Mouse (Mus musculus) neural tube, embryonic 15.5 days (tissue): Measurements from ENCODE around the gene Hoxa7. TPM values are rescaled to one million over a fixed set of nuclear protein-coding genes. Genes with fewer than 3 reads are reported as not detected.

Experiments
- ATAC-seq: fragments of 200-750 bp; cut with Nextera tagmentation; 2 replicates; pipeline ENCODE4 v1.8.0; 2017; ENCODE audit warnings: mild to moderate bottlenecking, moderate TSS enrichment, moderate library complexity; ENCODE audit not compliant: low FRiP score
- H3K27ac ChIP-seq: fragments of 300-500 bp; sonication (generic); replicated peaks from 2 replicates; pipeline ENCODE4 v1.5.1; 2015; ENCODE audit warnings: mild to moderate bottlenecking, inconsistent platforms
- H3K27me3 ChIP-seq: fragments of 300-500 bp; sonication (generic); replicated peaks from 2 replicates; pipeline ENCODE4 v1.6.1; 2015; ENCODE audit warnings: inconsistent platforms
- H3K36me3 ChIP-seq: fragments of 300-500 bp; sonication (generic); 2 replicates; pipeline ENCODE4 v1.6.1; 2015; ENCODE audit warnings: inconsistent platforms
- H3K4me1 ChIP-seq: fragments of 300-500 bp; sonication (generic); 2 replicates; pipeline ENCODE4 v1.6.1; 2015; ENCODE audit warnings: inconsistent platforms
- H3K4me2 ChIP-seq: fragments of 300-500 bp; sonication (generic); 2 replicates; pipeline ENCODE4 v1.6.1; 2015; ENCODE audit warnings: inconsistent platforms, mild to moderate bottlenecking, moderate library complexity
- H3K4me3 ChIP-seq: fragments of 300-500 bp; sonication (generic); replicated peaks from 2 replicates; pipeline ENCODE4 v1.5.1; 2015; ENCODE audit warnings: mild to moderate bottlenecking, inconsistent platforms
- H3K9ac ChIP-seq: fragments of 300-500 bp; sonication (generic); replicated peaks from 2 replicates; pipeline ENCODE4 v1.6.1; 2015; ENCODE audit warnings: mild to moderate bottlenecking, inconsistent platforms
- H3K9me3 ChIP-seq: fragments of 300-500 bp; sonication (generic); replicated peaks from 2 replicates; pipeline ENCODE4 v1.6.1; 2016; ENCODE audit warnings: inconsistent platforms
- WGBS: fragments of 180-500 bp; shearing (Covaris S2); methylation state at CpG from one replicate; pipeline ENCODE4 v1.1.7; 2015; ENCODE audit warnings: mixed read lengths; 5-methylcytosine and 5-hydroxymethylcytosine counted together
- polyA plus RNA-seq: library from polyadenylated mRNA; unstranded; fragments of >200 nt; fragmentation: Nextera tagmentation; extraction: Ambion mirVana; gene quantifications from 2 replicates; pipeline ENCODE4 v1.2.1, GENCODE M21; 2015

Gene Hoxa7
- polyA plus RNA-seq, 1 experiment from 2014 or later, result 109 TPM

DNA sequence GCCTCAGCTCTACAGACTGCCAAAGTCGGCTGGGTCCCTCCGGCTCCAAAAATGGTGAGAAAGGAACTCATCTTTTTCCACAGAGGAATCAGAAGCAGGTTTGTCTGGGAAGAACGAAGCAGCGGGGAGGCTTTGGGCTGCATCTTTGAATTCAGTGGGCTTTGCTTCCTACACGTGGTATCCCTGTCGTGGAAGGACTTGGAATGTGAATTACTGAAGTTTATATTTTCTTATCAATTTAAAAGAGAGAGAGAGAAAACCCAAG, 41.6 kb upstream of the Hoxa7 start:
- no peak for ATAC-seq
- WGBS, result 5% methylated on average over 6 of the region's 6 CpGs

DNA sequence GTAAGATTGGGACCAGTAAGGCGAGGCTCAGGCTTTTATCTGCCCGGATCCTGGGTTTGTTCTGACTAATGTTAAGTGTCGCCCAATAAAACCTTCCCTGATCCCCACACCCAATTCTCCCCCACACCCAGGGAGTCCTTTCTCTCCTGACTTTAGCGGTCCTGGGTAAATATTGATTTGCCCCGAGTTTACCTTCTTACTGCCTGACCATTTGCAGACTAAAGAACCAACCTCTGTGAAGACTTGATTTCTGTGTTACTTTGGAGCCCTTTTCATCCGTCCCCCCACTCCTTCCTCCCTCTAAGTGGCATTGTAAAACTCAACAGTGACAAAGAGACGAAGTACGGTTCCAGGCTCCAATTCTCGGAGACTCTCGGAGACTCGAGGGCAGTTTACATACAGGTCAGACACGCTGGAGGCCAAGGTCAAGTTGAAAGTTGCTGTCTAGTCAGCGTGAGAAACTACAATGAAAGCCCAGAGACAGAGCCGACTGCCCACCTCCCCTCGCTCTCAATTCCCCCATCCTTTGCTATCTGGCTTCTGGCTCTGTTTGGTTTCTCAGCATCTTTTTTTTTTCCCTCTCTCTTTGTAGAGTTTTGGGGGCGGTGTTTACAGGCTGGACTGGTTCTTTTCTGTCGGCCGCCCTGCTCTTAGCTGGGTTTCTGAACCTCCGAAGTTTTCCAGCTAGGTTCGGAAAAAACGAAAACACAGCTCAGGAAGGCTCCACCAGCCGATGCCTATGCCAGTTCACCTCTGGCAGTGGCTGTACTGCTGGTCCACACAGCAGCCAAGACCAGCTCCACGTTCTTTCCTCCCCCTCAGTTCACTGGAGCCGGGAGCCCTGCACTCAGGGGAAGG, 41.0 kb upstream of the Hoxa7 start:
- 1% methylated on average over 24 of the region's 24 CpGs for WGBS
- H3K27ac ChIP-seq, result no peak overlapping the region
- no peak overlapping the region for H3K4me2 ChIP-seq
- no peak overlapping the region for H3K4me3 ChIP-seq
- no peak overlapping the region for H3K9ac ChIP-seq
- H3K36me3 ChIP-seq, result no peaks in the 10 kb centered on the region
- no peaks in the 10 kb centered on the region for H3K9me3 ChIP-seq
- ATAC-seq, result no peak
- H3K4me1 ChIP-seq, result peaks cover 11% of the 10 kb centered on the region
- peaks cover 79% of the 10 kb centered on the region for H3K27me3 ChIP-seq

More for the DNA sequence above, 41.6 kb upstream of the Hoxa7 start:
- no peak overlapping the region for H3K4me3 ChIP-seq
- no peak overlapping the region for H3K4me2 ChIP-seq
- H3K27ac ChIP-seq, result no peak overlapping the region
- peaks cover 81% of the 10 kb centered on the region for H3K27me3 ChIP-seq
- no peak overlapping the region for H3K9ac ChIP-seq
- H3K36me3 ChIP-seq, result no peaks in the 10 kb centered on the region
- H3K4me1 ChIP-seq, result peaks cover 11% of the 10 kb centered on the region
- H3K9me3 ChIP-seq, result no peaks in the 10 kb centered on the region

DNA sequence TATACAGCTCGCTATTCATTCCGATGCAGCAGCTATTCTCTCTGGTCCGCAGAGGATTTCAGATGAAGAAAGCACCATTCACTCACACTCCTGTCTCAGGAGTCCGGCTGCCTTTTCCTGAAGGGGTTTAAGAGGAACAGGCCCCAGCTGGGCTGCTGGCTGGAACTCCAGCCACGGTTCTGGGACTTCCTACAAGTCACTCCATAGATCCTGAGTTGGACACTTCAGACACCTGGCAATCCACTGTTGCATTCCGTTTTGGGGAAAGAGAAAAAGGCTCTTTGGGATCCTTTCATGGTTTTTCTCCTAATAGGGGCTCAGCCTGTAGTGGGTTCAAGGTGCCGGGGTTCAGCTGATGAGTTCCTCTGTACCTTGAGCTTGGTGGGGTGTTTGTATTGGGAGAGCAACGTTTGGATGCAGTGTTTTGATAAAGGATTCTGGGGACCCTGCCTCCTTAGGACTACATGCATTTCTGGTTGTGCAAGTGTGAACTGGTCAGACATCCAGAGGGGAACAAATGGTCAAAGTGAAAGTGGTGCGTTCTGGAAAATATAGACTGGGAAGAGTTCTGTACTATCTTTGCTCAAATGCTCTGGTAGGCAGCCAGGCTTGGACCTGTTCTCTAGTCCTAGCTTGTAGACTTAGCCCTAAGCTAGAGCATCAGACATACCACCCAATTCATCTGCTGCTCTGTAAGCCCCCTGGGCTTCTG, 40.3 kb upstream of the Hoxa7 start:
- peaks cover 82% of the 10 kb centered on the region for H3K27me3 ChIP-seq
- H3K4me2 ChIP-seq, result no peak overlapping the region
- no peak for ATAC-seq
- WGBS, result 3% methylated on average over 9 of the region's 9 CpGs
- H3K27ac ChIP-seq, result no peak overlapping the region
- peaks cover 11% of the 10 kb centered on the region for H3K4me1 ChIP-seq
- no peak overlapping the region for H3K4me3 ChIP-seq
- no peak overlapping the region for H3K9ac ChIP-seq
- H3K36me3 ChIP-seq, result no peaks in the 10 kb centered on the region
- no peaks in the 10 kb centered on the region for H3K9me3 ChIP-seq

- WGBS, result under 1% methylated on average over 56 of the region's 72 CpGs
These were observed 39.3 kb upstream of the Hoxa7 start, which contains the start of gene Hoxa13 for GRCm38 (mm10) chr6:52260654-52261575. TSS of gene Hoxa13 (minus strand) at chr6:52260880.

GRCm38 (mm10) chr6:52259811-52260261, 38.2 kb upstream of the Hoxa7 start:
- peak overlapping the region; percentile 48 for H3K4me2 ChIP-seq
- H3K4me3 ChIP-seq, result peak overlapping the region; percentile 15
- no peaks in the 10 kb centered on the region for H3K9me3 ChIP-seq
- H3K36me3 ChIP-seq, result no peaks in the 10 kb centered on the region
- no peak for ATAC-seq
- peaks cover 11% of the 10 kb centered on the region for H3K4me1 ChIP-seq
- H3K9ac ChIP-seq, result no peak overlapping the region
- H3K27ac ChIP-seq, result no peak overlapping the region
- peaks cover 78% of the 10 kb centered on the region for H3K27me3 ChIP-seq
- WGBS, result under 1% methylated on average over 39 of the region's 39 CpGs

More at GRCm38 (mm10) chr6:52260654-52261575, 39.3 kb upstream of the Hoxa7 start, which contains the start of gene Hoxa13:
- peak within 1 kb of the TSS; percentile 48 for H3K4me2 ChIP-seq
- peaks cover 11% of the 10 kb centered on the region for H3K4me1 ChIP-seq
- ATAC-seq, result peak; percentile 53; the same call in 1 of the 2 replicates
- peak within 1 kb of the TSS; percentile 20 for H3K4me3 ChIP-seq
- no peaks in the 10 kb centered on the region for H3K36me3 ChIP-seq
- H3K27ac ChIP-seq, result no peak within 1 kb of the TSS
- H3K9ac ChIP-seq, result no peak within 1 kb of the TSS
- H3K27me3 ChIP-seq, result peaks cover 81% of the 10 kb centered on the region
- no peaks in the 10 kb centered on the region for H3K9me3 ChIP-seq

- no peaks in the 10 kb centered on the region for H3K36me3 ChIP-seq
- ATAC-seq, result no peak
- no peak overlapping the region for H3K9ac ChIP-seq
- H3K9me3 ChIP-seq, result no peaks in the 10 kb centered on the region
- H3K4me3 ChIP-seq, result peak overlapping the region; percentile 15; the same call in 1 of the 2 replicates
- 2% methylated on average over 24 of the region's 25 CpGs for WGBS
- H3K4me2 ChIP-seq, result no peak overlapping the region
- peaks cover 11% of the 10 kb centered on the region for H3K4me1 ChIP-seq
- peaks cover 76% of the 10 kb centered on the region for H3K27me3 ChIP-seq
- no peak overlapping the region for H3K27ac ChIP-seq
These were observed 37.6 kb upstream of the Hoxa7 start for GRCm38 (mm10) chr6:52259081-52259790.

GRCm38 (mm10) chr6:52256956-52257355, 35.3 kb upstream of the Hoxa7 start:
- no peak overlapping the region for H3K27ac ChIP-seq
- H3K4me2 ChIP-seq, result no peak overlapping the region
- no peaks in the 10 kb centered on the region for H3K9me3 ChIP-seq
- H3K9ac ChIP-seq, result no peak overlapping the region
- no peak overlapping the region for H3K4me3 ChIP-seq
- no peak for ATAC-seq
- H3K36me3 ChIP-seq, result no peaks in the 10 kb centered on the region
- peaks cover 72% of the 10 kb centered on the region for H3K27me3 ChIP-seq
- peaks cover 19% of the 10 kb centered on the region for H3K4me1 ChIP-seq
- under 1% methylated on average over 6 of the region's 6 CpGs for WGBS

DNA sequence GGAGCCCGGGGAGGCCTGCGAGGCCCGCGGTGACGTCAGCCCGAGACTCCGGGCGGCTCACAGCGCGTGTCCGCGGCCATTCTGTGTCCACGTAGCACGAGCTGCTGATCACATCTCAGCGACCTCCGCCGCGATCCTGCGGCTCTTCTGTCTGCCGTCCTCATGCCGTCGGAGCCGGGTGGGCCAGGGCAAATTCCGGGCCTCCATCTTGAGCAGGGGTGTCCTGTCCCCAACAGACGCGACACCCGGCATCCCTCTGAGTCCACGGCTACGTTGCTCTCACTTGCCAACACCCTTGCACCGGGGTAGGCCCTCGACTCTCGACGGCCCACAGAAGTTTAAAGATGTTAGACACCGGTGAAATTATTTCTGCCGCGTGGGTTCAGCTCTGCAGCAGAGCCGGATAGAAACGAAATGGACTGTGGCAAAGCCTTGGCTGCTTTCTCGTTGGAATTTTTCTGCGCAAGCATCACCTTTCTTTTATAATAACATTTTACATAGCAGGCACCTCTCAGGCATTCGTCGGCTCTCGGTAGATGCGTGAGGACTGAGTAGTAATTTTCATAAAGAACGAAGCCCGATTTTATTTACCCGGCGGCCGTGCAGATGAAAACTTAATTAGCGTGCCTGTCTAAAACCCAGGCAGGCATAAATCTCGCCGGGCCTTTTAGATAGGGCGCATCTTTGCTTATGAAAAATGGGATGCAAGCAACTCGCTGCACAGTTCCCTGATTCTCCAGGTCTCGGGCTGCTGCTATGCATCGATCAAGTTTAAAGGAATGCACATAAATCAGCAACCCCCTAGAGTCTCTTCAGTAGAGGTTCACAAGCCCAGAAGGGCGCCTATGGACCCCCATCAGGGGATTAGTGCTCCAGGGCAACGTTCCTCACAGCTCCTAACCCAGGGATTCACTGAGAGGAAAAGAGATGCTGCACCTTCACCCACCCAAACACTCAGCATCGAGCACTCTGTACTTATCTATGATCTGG, 32.2 kb upstream of the Hoxa7 start:
- peak overlapping the region; percentile 16 for H3K4me2 ChIP-seq
- 0 out of 2 replicates have a peak overlapping the region, but pooled peaks have one; percentile 8 for H3K4me3 ChIP-seq

GRCm38 (mm10) chr6:52252775-52253376, 31.2 kb upstream of the Hoxa7 start:
- ATAC-seq, result no peak
- peaks cover 83% of the 10 kb centered on the region for H3K27me3 ChIP-seq
- H3K9me3 ChIP-seq, result no peaks in the 10 kb centered on the region
- peak overlapping the region; percentile 16 for H3K4me2 ChIP-seq
- no peaks in the 10 kb centered on the region for H3K36me3 ChIP-seq
- H3K27ac ChIP-seq, result no peak overlapping the region
- peaks cover 8% of the 10 kb centered on the region; the same call in 1 of the 2 replicates for H3K4me1 ChIP-seq
- H3K4me3 ChIP-seq, result 0 out of 2 replicates have a peak overlapping the region, but pooled peaks have one; percentile 8
- WGBS, result 3% methylated on average over 34 of the region's 35 CpGs
- no peak overlapping the region for H3K9ac ChIP-seq

More for the DNA sequence above, 32.2 kb upstream of the Hoxa7 start:
- 2% methylated on average over 59 of the region's 59 CpGs for WGBS
- Histone ChIP-seq H3K4me1 (peaks cover 8% of the 10 kb centered on the region; the same call in 1 of the 2 replicates), H3K36me3 (no peaks in the 10 kb centered on the region), H3K9ac (no peak overlapping the region), H3K27me3 (peaks cover 84% of the 10 kb centered on the region), H3K27ac (no peak overlapping the region), H3K9me3 (no peaks in the 10 kb centered on the region)
- ATAC-seq, result no peak
